Mouse (Mus musculus) brain, embryonic 14.5 days (tissue): ENCODE measurements around the gene Ccng1.
A peak's percentile ranks its signal among the peaks of the same experiment; 100 is the strongest.

Experiments used
- CTCF ChIP-seq: fragments of 200-500 bp; IDR thresholded peaks from 2 replicates; pipeline ENCODE4 v1.5.1; 2012; ENCODE audit warnings: inconsistent platforms, mild to moderate bottlenecking, moderate library complexity, borderline replicate concordance; ENCODE audit not compliant: insufficient read depth, insufficient read length; ENCODE audit errors: extremely low read depth
- POLR2A ChIP-seq: fragments of 200-500 bp; IDR thresholded peaks from 2 replicates; pipeline ENCODE4 v1.6.1; 2012; ENCODE audit warnings: mild to moderate bottlenecking, inconsistent platforms, borderline replicate concordance; ENCODE audit not compliant: poor library complexity, insufficient read depth, insufficient read length, severe bottlenecking; ENCODE audit errors: extremely low read depth

GRCm38 (mm10) chr11:40755109-40755627 lies at the start of gene Ccng1:
- TF ChIP-seq POLR2A (peak; percentile 31; the same call in 1 of the 2 replicates), CTCF (no peak)
